Mouse (Mus musculus) heart, adult 2 months (tissue): Measurements from ENCODE around the gene Gata2.

Experiments used
- CTCF ChIP-seq: fragments of 200-600 bp; IDR thresholded peaks from 2 replicates; pipeline ENCODE4 v1.8.1; 2022; ENCODE audit warnings: antibody characterized with exemption, mild to moderate bottlenecking, moderate library complexity
- EP300 ChIP-seq: fragments of 200-500 bp; IDR thresholded peaks from 2 replicates; pipeline ENCODE4 v1.6.1; 2011; ENCODE audit warnings: low read depth, low read length, control low read depth; ENCODE audit not compliant: insufficient read depth

DNA sequence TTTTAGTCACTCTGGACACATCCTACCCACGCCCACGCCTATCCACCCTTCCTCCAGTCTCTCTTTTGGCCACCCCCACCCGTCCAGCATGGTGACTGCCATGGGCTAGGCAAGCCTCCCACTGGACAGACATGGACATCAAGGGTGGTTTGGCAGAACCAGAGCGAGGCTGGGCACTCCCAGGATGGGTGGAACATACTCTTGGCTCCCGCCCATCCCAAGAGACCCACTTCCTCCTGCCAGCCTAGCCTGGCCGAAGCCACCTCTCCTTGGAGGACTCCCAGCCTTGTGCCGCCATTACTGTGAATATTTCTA lies 11.7 kb downstream of the Gata2 start:
- no peak for TF ChIP-seq CTCF
- TF ChIP-seq EP300, result 0 out of 2 replicates have a peak, but pooled peaks have one; percentile 25
